Mouse (Mus musculus) gastrocnemius, adult 2 months (tissue): ENCODE measurements around the gene Zfp14. TPM values are rescaled to one million over a fixed set of nuclear protein-coding genes. Genes with fewer than 3 reads are reported as not detected.

Source experiments
- DNase-seq: peaks from one replicate; pipeline ENCODE4 v3.0.0; 2022
- H3K27ac ChIP-seq: fragments of 200-600 bp; 2 replicates; pipeline ENCODE4 v1.8.1; 2022; ENCODE audit warnings: mild to moderate bottlenecking
- H3K4me3 ChIP-seq: fragments of 200-600 bp; 2 replicates; pipeline ENCODE4 v1.8.1; 2022; ENCODE audit warnings: mild to moderate bottlenecking, moderate library complexity
- CTCF ChIP-seq: fragments of 200-600 bp; IDR thresholded peaks from 2 replicates; pipeline ENCODE4 v1.8.1; 2022; ENCODE audit warnings: antibody characterized with exemption, mild to moderate bottlenecking, moderate library complexity
- intact Hi-C: fragments of 180-260 bp; cut with DNase I; formaldehyde crosslinking; loops from one replicate; pipeline ENCODE4 v1.15.1; 2025
- total RNA-seq, 2 experiments: library from RNA; stranded (reverse); gene quantifications; 2 replicates each; pipeline ENCODE4 v1.2.3; 2021

Gene Zfp14
- total RNA-seq, 2 experiments from 2014 or later, result 1.8 to 2.1 TPM

DNA sequence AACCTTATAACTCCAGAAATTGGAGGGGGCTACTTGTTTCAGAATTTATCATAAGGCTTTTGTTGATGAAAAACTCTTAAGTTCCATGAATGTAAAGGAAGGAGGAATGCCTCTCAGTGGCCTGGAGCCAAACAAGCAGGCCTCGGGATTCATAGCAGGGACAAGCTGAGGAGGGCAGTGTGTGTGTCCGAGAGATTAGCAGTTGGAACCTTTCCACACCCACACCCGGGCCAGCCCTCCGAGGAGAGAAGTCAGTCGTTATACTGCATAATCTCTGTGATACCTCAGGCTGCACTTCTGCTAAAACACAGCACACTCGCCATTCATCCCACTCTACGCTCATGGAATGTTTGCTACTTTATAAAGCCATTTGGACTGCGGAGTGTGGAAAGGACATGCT, 27.4 kb downstream of the Zfp14 start:
- intact Hi-C loops, result no loop called here

DNA sequence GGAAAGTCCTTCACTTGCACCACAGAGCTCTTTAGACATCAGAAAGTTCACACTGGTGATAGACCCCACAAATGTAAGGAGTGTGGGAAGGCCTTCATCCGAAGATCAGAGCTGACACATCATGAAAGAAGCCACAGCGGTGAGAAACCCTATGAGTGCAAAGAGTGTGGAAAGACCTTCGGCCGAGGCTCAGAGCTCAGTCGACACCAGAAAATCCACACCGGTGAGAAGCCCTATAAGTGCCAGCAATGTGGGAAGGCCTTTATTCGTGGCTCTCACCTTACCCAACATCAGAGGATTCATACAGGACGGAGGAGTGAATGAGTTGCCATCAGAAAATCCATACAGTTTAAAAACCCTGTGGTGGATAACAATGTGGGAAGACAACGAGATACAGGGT, 27.9 kb downstream of the Zfp14 start:
- no peak for TF ChIP-seq CTCF
- no peak overlapping the region for H3K4me3 ChIP-seq
- no peak overlapping the region for H3K27ac ChIP-seq
- no peak for DNase-seq
- intact Hi-C loops, result no loop called here

More for the DNA sequence above, 27.4 kb downstream of the Zfp14 start:
- no peak for DNase-seq
- Histone ChIP-seq H3K27ac (no peak overlapping the region), H3K4me3 (no peak overlapping the region)
- TF ChIP-seq CTCF, result no peak

GRCm38 (mm10) chr7:30019543-30019942, 31.6 kb downstream of the Zfp14 start:
- intact Hi-C loops, result loop anchor here (10.0 kb wide), 2 partner anchors 45 to 185 kb away; no protein-coding TSS in a partner anchor
- Histone ChIP-seq H3K4me3 (no peak overlapping the region), H3K27ac (no peak overlapping the region)
- no peak for DNase-seq
- TF ChIP-seq CTCF, result no peak

DNA sequence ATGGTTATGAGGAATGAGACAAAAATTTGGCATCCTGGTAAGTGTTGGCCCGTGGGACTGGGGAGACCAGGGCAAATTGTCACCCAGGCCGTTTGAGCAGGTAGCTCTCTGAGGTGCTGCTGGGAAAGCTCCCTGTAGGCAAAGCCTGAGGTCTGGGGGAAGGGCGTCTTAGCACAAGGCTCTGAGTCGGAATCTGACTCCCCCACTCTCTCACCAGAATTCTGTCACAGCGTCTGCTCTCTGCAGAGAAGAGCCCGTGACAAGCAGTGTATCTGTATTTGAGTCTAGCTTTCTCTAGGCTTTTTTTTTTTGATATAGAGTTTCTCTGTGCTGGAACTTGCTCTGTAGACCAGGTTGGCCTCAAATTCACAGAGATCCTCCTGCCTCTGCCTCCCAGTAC, 34.0 kb downstream of the Zfp14 start:
- no peak for DNase-seq
- TF ChIP-seq CTCF, result no peak
- H3K4me3 ChIP-seq, result no peak overlapping the region
- H3K27ac ChIP-seq, result no peak overlapping the region
- intact Hi-C loops, result loop anchor here (10.0 kb wide), 2 partner anchors 48 to 188 kb away; no protein-coding TSS in a partner anchor

DNA sequence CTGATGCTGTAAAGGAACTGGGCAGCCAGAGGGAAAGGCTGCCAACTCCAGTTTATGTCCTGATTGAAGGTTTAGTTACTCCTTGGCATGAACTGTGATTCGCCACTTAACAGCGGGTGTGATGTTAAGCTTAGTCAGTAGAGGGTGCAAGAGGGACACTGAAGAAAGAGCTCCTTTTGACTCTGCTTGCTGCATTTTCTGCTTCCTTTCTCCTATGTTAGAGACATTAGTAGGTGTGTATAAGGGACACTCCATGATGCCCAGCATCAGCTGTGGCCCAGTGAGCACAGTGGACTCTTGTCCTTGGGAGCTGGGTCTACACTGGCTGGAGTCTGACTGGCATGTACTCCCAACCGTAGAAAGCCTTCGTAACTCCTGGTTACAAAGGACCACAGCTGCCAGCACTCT, 38.2 kb downstream of the Zfp14 start:
- peak overlapping the region; percentile 73 for H3K27ac ChIP-seq
- TF ChIP-seq CTCF, result peak; percentile 78
- intact Hi-C loops, result loop anchor here (1.0 to 10.0 kb wide), 4 partner anchors 52 to 192 kb away; partner anchors contain the start of gene Zfp146
- peak; percentile 68 for DNase-seq
- H3K4me3 ChIP-seq, result no peak overlapping the region

- intact Hi-C loops, result loop anchor here (5.0 to 10.0 kb wide), 3 partner anchors 54 to 194 kb away; partner anchors contain the start of gene Zfp146
- Histone ChIP-seq H3K27ac (peak overlapping the region; percentile 92), H3K4me3 (peak overlapping the region; percentile 47; the same call in 1 of the 2 replicates)
- DNase-seq, result no peak
- TF ChIP-seq CTCF, result no peak
These were observed 40.5 kb downstream of the Zfp14 start for GRCm38 (mm10) chr7:30010551-30011195.

DNA sequence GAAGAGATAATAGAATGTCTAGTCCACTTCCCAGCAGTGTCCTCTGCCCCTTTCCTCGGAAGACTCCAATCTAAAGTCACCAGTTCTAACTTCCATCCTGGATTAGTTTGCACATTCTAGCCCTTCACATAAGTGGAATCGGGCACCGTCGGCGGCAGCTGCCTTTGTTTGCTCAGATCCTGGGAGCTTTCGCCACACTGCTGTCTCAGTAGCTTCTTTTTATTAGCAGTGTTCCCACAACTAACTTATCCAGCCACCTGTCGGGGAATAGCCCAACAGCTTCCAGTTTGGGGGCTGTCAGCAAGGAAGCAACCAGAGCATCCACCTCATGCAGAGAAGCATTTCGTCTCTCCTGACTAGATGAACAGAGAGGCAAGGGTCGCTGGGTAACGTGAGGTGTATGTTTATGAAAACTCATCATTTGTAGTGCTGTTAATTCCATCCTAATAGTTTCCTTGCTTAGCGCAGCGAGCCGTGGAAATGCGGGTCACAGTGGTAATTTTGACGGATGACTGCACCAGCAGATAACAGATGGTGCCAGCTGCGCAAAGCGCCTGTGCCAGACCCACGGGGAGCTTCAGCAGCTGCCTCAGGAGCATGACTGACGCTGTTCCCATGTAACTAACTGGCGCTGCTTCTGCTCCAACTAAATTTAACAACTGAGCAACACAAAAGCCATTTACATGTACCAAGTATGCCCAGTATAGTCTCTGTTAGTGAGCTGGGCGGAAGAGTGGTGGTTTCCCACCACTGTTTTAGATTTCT, 41.7 kb downstream of the Zfp14 start:
- peak; percentile 93 for DNase-seq
- peak overlapping the region; percentile 92 for H3K27ac ChIP-seq
- no peak for TF ChIP-seq CTCF
- intact Hi-C loops, result loop anchor here (5.0 to 10.0 kb wide), 3 partner anchors 55 to 195 kb away; partner anchors contain the start of gene Zfp146
- H3K4me3 ChIP-seq, result peak overlapping the region; percentile 58

DNA sequence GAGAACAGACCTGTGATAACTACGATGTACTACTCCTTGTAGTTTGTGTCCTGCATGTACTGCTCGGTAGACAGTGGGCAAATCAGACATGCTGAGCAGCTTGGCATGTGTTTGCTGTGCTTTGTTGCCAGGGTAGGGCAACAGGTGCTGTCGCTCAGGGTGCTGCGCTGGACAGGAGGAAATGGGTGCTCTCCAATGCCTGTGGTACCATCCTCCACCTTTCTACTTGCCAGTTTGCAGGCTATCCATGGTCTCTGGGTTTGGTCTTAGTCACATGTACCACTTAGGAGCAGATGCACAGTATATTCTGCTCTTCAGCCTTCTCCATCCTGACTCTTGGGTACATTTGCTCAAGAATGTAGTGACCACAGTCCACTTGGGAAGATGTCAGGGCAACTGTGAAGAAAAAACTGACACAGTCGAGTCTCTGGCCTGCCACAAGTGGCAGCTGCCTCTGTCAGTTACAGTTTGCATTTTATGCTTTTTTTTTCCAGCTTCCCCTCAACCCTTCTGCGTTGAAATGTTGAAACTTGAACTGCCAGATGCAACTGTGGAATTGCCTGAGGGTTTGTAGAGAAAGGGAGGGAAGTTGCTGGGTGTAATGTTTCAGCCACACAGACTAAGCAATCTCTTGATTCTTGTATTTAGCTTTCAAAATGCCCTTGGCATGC, 43.0 kb downstream of the Zfp14 start:
- Histone ChIP-seq H3K4me3 (0 out of 2 replicates have a peak overlapping the region, but pooled peaks have one; percentile 13), H3K27ac (peak overlapping the region; percentile 92)
- intact Hi-C loops, result no loop called here
- DNase-seq, result peak; percentile 66
- no peak for TF ChIP-seq CTCF

GRCm38 (mm10) chr7:30007601-30008000, 43.6 kb downstream of the Zfp14 start:
- Histone ChIP-seq H3K27ac (peak overlapping the region; percentile 92), H3K4me3 (no peak overlapping the region)
- no peak for TF ChIP-seq CTCF
- intact Hi-C loops, result no loop called here
- DNase-seq, result no peak

GRCm38 (mm10) chr7:30000601-30001000, 50.6 kb downstream of the Zfp14 start:
- DNase-seq, result no peak
- no peak overlapping the region for H3K4me3 ChIP-seq
- H3K27ac ChIP-seq, result no peak overlapping the region
- intact Hi-C loops, result no loop called here
- TF ChIP-seq CTCF, result no peak

GRCm38 (mm10) chr7:29995134-29995533, 56.0 kb downstream of the Zfp14 start:
- no peak for DNase-seq
- no peak overlapping the region for H3K4me3 ChIP-seq
- TF ChIP-seq CTCF, result no peak
- intact Hi-C loops, result no loop called here
- H3K27ac ChIP-seq, result no peak overlapping the region

DNA sequence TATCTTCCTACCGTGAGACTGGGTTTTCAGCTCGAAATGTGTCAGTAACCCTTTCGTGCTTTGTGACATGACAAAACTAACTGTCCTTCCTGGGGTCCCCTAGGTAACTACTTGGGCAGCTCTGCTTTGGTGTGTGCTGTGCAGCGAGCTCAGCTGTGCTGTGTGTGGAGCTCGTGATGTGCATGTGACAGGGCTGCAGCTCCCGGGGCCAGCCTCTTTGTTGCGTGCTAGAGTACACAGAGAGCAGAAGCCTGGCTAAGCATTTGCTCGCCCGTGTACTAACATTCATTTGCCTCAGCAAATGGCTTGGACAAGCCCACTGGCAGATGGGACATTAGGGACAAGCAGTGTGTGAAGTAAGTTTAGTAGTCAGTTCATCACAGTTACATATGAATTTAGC, 57.8 kb downstream of the Zfp14 start:
- TF ChIP-seq CTCF, result no peak
- no peak overlapping the region for H3K27ac ChIP-seq
- no peak overlapping the region for H3K4me3 ChIP-seq
- intact Hi-C loops, result no loop called here
- DNase-seq, result no peak

GRCm38 (mm10) chr7:29992698-29993097, 58.5 kb downstream of the Zfp14 start:
- intact Hi-C loops, result no loop called here
- no peak for TF ChIP-seq CTCF
- DNase-seq, result no peak
- H3K27ac ChIP-seq, result no peak overlapping the region
- no peak overlapping the region for H3K4me3 ChIP-seq
